Mouse (Mus musculus): ENCODE measurements around the gene Cutal. TPM values are rescaled to one million over a fixed set of nuclear protein-coding genes. Genes with fewer than 3 reads are reported as not detected.

Cutal gene
- polyA plus RNA-seq, 1 experiment, result 3.7 TPM

DNA sequence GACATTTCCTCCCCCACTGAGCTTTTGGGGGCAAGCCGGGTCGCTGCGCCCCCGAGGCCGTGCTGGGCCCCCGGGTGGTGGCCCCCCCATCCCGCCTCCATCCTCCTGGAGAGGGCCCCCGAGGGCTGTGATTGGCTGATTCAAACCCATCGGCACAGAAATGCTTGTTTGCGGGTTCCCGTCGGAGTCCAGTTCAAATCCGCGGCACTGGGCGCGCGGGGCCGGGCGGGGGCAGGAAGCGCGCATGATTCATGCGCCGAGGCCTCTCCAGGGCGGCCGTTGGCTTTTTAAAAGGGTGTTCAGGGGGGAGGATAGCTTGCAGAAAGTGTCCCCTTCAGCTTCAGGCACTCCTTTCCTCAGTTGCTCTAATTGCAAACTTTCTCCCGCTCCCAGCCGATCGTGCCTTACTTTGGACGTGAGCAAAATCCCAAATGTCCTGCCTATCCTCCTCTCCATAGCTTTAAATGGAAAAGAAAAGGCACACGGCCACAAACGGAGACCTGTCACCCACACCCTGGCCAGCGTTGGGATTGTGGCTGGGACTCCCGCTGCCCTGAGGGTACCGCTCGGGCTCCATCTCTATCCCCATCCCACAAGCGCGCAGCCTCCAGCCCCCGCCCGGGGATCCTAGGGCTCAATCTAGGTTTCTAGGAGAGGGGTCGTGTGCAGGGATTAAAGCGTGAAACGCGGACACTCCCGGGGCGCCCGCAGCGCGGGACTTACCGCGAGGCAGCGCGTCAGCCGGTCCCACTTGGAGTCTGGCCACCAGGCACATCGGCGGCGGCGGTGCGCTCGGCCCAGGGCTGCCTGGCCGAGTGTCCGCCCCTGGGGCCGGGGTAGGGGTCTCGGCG lies 39.2 kb downstream of the Cutal start, which contains the start of gene Phf19:
TSS of gene Phf19 (minus strand) at position 809 of the 851 bp plus-strand sequence.
- Histone ChIP-seq H3K4me3 (ENCODE audit: control insufficient read depth, insufficient read depth, low read length) (peak within 1 kb of the TSS; percentile 60), H3K27me3 (ENCODE audit: control insufficient read depth, insufficient read depth, low read length) (no peaks in the 10 kb centered on the region), H3K27ac (ENCODE audit: control insufficient read depth, insufficient read depth, low read length) (peak within 1 kb of the TSS; percentile 71), H3K4me1 (replicated peaks; ENCODE audit: control insufficient read depth, insufficient read depth, low read length) (peaks cover 25% of the 10 kb centered on the region), H3K36me3 (ENCODE audit: control insufficient read depth, insufficient read depth, low read length) (no peaks in the 10 kb centered on the region)
- peak; percentile 78 for DNase-seq
- TF ChIP-seq CTCF (IDR thresholded peaks at IDR 0.05; ENCODE audit: borderline replicate concordance, control insufficient read depth, extremely low read depth, insufficient read depth, low read length, poor library complexity), result peak; percentile 53; the same call in 1 of the 2 replicates
- TF ChIP-seq POLR2A (IDR thresholded peaks at IDR 0.05; ENCODE audit: control insufficient read depth, extremely low read depth, insufficient read depth, low read length, poor library complexity), result peak; percentile 41; the same call in 1 of the 2 replicates
- 1% methylated on average over 61 of the region's 64 CpGs for WGBS

DNA sequence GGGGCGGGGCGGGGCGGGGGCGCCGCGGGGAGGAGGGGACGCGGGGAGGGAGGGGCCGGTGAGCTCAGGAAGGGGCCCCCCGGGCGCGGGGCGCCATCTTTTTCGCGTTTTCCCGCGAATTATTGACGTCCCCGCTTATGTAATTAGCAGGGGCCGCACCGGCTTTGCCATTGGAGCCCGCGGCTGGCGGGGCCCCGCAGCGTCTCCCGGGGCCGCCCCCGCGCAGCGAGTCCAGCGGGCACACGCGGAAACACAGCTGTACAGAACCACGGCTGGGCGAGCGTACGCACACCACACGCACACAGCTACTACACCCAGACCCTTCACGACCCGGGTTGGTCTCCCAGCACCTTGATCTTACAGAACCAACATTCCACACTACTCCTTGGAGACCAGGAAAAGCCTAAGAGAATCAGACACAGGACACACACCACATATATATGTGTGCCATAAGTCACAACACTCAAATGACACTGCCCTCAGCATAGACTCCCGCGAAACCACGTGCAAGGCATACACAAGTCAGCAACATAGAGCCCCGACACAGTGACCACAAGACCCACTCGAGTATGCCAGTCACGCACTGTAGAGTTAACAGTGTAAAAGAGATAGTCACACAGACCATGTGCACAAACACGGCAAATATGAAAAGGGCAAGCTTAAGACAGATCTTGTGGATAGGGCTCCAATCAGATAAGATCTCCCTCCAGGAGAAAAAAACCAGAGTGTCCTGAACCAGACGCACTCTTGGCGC lies 40.0 kb downstream of the Cutal start:
- peak overlapping the region; percentile 8 for H3K27ac ChIP-seq (ENCODE audit: control insufficient read depth, insufficient read depth, low read length)
- no peaks in the 10 kb centered on the region for H3K36me3 ChIP-seq (ENCODE audit: control insufficient read depth, insufficient read depth, low read length)
- H3K4me3 ChIP-seq (ENCODE audit: control insufficient read depth, insufficient read depth, low read length), result peak overlapping the region; percentile 60
- 3% methylated on average over 44 of the region's 50 CpGs for WGBS
- TF ChIP-seq POLR2A (IDR thresholded peaks at IDR 0.05; ENCODE audit: control insufficient read depth, extremely low read depth, insufficient read depth, low read length, poor library complexity), result no peak
- DNase-seq, result peak; percentile 56
- peaks cover 28% of the 10 kb centered on the region for H3K4me1 ChIP-seq (replicated peaks; ENCODE audit: control insufficient read depth, insufficient read depth, low read length)
- H3K27me3 ChIP-seq (ENCODE audit: control insufficient read depth, insufficient read depth, low read length), result no peaks in the 10 kb centered on the region

DNA sequence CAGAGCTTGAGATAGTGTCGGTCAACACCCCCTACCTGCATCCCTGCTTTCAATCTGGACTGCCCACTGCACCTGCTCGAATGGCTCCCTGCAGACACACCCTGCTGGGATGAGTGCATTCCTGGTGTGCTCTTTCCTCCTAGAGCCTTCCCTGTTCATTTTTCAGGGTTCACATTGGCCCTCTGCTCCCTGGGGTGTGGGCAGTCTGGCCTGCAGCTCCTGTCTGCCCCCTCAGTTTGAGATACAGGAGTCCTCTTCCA lies 40.6 kb downstream of the Cutal start:
- no peak overlapping the region for H3K4me3 ChIP-seq (ENCODE audit: control insufficient read depth, insufficient read depth, low read length)
- no peaks in the 10 kb centered on the region for H3K36me3 ChIP-seq (ENCODE audit: control insufficient read depth, insufficient read depth, low read length)
- no peaks in the 10 kb centered on the region for H3K27me3 ChIP-seq (ENCODE audit: control insufficient read depth, insufficient read depth, low read length)
- H3K27ac ChIP-seq (ENCODE audit: control insufficient read depth, insufficient read depth, low read length), result peak overlapping the region; percentile 8; the same call in 1 of the 2 replicates
- WGBS, result 57% methylated on average over 2 of the region's 2 CpGs
- H3K4me1 ChIP-seq (replicated peaks; ENCODE audit: control insufficient read depth, insufficient read depth, low read length), result peaks cover 31% of the 10 kb centered on the region
- DNase-seq, result peak; percentile 10
- no peak for TF ChIP-seq CTCF (IDR thresholded peaks at IDR 0.05; ENCODE audit: borderline replicate concordance, control insufficient read depth, extremely low read depth, insufficient read depth, low read length, poor library complexity)
- TF ChIP-seq POLR2A (IDR thresholded peaks at IDR 0.05; ENCODE audit: control insufficient read depth, extremely low read depth, insufficient read depth, low read length, poor library complexity), result no peak

DNA sequence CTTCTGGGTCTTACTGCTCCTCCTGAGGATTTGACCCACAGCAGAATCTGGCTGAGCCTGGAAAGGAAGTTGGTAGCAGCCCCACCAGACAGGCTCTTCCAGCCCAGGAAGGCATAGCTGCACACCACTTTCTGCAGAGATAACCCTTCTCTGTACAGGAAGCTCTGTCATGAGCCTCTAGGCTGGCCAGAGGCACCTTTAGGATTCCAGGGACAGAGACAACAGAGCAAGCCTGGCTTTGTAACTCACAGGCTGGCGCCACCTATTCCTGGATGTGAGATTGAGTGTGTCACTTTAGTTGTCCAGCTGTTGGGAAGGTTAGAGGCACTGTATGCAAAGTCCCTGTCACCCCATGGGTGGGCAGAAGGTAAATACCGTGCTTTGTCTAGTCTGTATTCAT lies 40.9 kb downstream of the Cutal start:
- TF ChIP-seq POLR2A (IDR thresholded peaks at IDR 0.05; ENCODE audit: control insufficient read depth, extremely low read depth, insufficient read depth, low read length, poor library complexity), result no peak
- TF ChIP-seq CTCF (IDR thresholded peaks at IDR 0.05; ENCODE audit: borderline replicate concordance, control insufficient read depth, extremely low read depth, insufficient read depth, low read length, poor library complexity), result no peak
- Histone ChIP-seq H3K4me1 (replicated peaks; ENCODE audit: control insufficient read depth, insufficient read depth, low read length) (peaks cover 35% of the 10 kb centered on the region), H3K36me3 (ENCODE audit: control insufficient read depth, insufficient read depth, low read length) (no peaks in the 10 kb centered on the region), H3K4me3 (ENCODE audit: control insufficient read depth, insufficient read depth, low read length) (no peak overlapping the region), H3K27ac (ENCODE audit: control insufficient read depth, insufficient read depth, low read length) (peak overlapping the region; percentile 8), H3K27me3 (ENCODE audit: control insufficient read depth, insufficient read depth, low read length) (no peaks in the 10 kb centered on the region)
- no peak for DNase-seq
- WGBS, result 92% methylated on average over 2 of the region's 2 CpGs

DNA sequence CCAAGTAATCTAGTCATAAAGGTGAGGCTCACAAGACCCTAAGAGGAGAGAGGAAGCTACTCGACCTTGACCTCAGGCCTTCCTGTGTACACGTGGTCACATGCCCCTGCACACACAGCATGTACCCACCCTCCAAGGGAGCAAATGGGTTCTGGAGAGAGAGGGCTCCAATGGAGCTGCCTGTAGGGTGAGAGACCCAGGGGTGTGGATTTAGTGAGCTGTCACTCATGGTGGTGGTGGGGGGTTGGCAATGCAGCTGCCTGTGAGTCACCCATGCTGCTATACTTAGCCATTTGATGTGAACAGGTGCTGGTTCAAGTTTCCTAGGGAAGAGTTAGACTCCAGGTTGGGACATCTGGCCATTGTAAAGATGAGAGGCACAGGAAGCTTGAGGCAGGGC lies 45.9 kb downstream of the Cutal start:
- WGBS, result 8% methylated on average over 2 of the region's 2 CpGs
- Histone ChIP-seq H3K27ac (ENCODE audit: control insufficient read depth, insufficient read depth, low read length) (peak overlapping the region; percentile 61), H3K27me3 (ENCODE audit: control insufficient read depth, insufficient read depth, low read length) (no peaks in the 10 kb centered on the region), H3K36me3 (ENCODE audit: control insufficient read depth, insufficient read depth, low read length) (no peaks in the 10 kb centered on the region), H3K4me1 (replicated peaks; ENCODE audit: control insufficient read depth, insufficient read depth, low read length) (peaks cover 22% of the 10 kb centered on the region), H3K4me3 (ENCODE audit: control insufficient read depth, insufficient read depth, low read length) (no peak overlapping the region)
- peak; percentile 68 for DNase-seq
- no peak for TF ChIP-seq CTCF (IDR thresholded peaks at IDR 0.05; ENCODE audit: borderline replicate concordance, control insufficient read depth, extremely low read depth, insufficient read depth, low read length, poor library complexity)
- TF ChIP-seq POLR2A (IDR thresholded peaks at IDR 0.05; ENCODE audit: control insufficient read depth, extremely low read depth, insufficient read depth, low read length, poor library complexity), result no peak

DNA sequence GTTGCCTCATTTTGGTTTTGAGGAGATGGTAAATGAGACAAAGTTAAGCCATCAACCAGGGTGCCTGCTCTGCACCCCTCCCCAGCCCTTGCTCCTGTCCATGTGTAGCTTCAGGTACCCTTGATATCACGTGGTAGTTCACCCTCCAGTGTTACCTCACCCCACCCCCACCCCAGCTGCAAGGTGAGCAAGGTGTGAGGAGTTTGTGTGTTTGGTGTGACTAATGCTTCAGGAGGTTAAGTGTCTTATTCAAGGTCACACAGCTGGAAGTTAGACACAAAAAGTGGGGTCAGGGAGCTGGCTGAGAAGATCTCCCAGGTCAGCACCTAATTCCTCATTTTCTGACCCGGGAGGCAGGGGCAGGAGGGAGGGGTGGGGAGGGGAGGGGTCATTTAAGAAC lies 48.5 kb downstream of the Cutal start:
- 36% methylated on average over 2 of the region's 2 CpGs for WGBS
- no peak for DNase-seq
- Histone ChIP-seq H3K4me3 (ENCODE audit: control insufficient read depth, insufficient read depth, low read length) (no peak overlapping the region), H3K27ac (ENCODE audit: control insufficient read depth, insufficient read depth, low read length) (no peak overlapping the region), H3K27me3 (ENCODE audit: control insufficient read depth, insufficient read depth, low read length) (no peaks in the 10 kb centered on the region), H3K36me3 (ENCODE audit: control insufficient read depth, insufficient read depth, low read length) (no peaks in the 10 kb centered on the region), H3K4me1 (replicated peaks; ENCODE audit: control insufficient read depth, insufficient read depth, low read length) (peaks cover 22% of the 10 kb centered on the region)
- TF ChIP-seq POLR2A (IDR thresholded peaks at IDR 0.05; ENCODE audit: control insufficient read depth, extremely low read depth, insufficient read depth, low read length, poor library complexity) (no peak), CTCF (IDR thresholded peaks at IDR 0.05; ENCODE audit: borderline replicate concordance, control insufficient read depth, extremely low read depth, insufficient read depth, low read length, poor library complexity) (no peak)

All from thymus, adult 2 months (tissue).